Mouse (Mus musculus): ENCODE measurements around the gene Mapk1ip1l. TPM values are rescaled to one million over a fixed set of nuclear protein-coding genes. Genes with fewer than 3 reads are reported as not detected.

The Mapk1ip1l gene
- total RNA-seq, 1 experiment, result 57.1 TPM

GRCm38 (mm10) chr14:47298408-47298792 lies 334 bp downstream of the Mapk1ip1l start:
- in situ Hi-C loops (cut with MboI; ENCODE audit: low sequenced_read_pairs in 2 of 2, unreplicated experiment in 2 of 2), result no loop called here
- peak overlapping the region; percentile 98 for H3K27ac ChIP-seq (ENCODE audit: insufficient read depth, low read depth, low read length, poor library complexity, severe bottlenecking)
- DNase-seq (ENCODE audit: low read depth, low spot score), result peak; percentile 41
- H3K9ac ChIP-seq (ENCODE audit: insufficient read depth, low read depth, low read length, poor library complexity, severe bottlenecking), result peak overlapping the region; percentile 99
- H3K36me3 ChIP-seq (ENCODE audit: control insufficient read depth, insufficient read depth, low read length, poor library complexity, severe bottlenecking), result peaks cover 6% of the 10 kb centered on the region
- no peaks in the 10 kb centered on the region for H3K9me3 ChIP-seq (ENCODE audit: control insufficient read depth, insufficient read depth, low read depth, low read length)
- peak overlapping the region; percentile 95 to 99 for H3K4me3 ChIP-seq (ENCODE audit: insufficient read depth in 1 of 2, low read depth in 1 of 2, low read length in 2 of 2, poor library complexity in 1 of 2, severe bottlenecking in 1 of 2)
- TF ChIP-seq HCFC1 (IDR thresholded peaks at IDR 0.05; ENCODE audit: borderline replicate concordance, insufficient read depth, low read length) (no peak), MAFK (IDR thresholded peaks at IDR 0.05; ENCODE audit: insufficient read depth, low read depth, low read length) (no peak), ZNF384 (IDR thresholded peaks at IDR 0.05; ENCODE audit: low read depth, low read length) (no peak), ZC3H11A (IDR thresholded peaks at IDR 0.05; ENCODE audit: borderline replicate concordance, low read depth, low read length) (no peak), CHD2 (IDR thresholded peaks at IDR 0.05; ENCODE audit: low read depth, low read length) (no peak)
- peaks cover 4 to 16% of the 10 kb centered on the region in 2 experiments for H3K4me1 ChIP-seq (ENCODE audit: control insufficient read depth in 2 of 2, insufficient read depth in 2 of 2, low read length in 2 of 2, poor library complexity in 1 of 2)

GRCm38 (mm10) chr14:47298819-47299261 lies 774 bp downstream of the Mapk1ip1l start:
- peak overlapping the region; percentile 87 for H3K9ac ChIP-seq (ENCODE audit: insufficient read depth, low read depth, low read length, poor library complexity, severe bottlenecking)
- H3K9me3 ChIP-seq (ENCODE audit: control insufficient read depth, insufficient read depth, low read depth, low read length), result no peaks in the 10 kb centered on the region
- peak; percentile 44 for DNase-seq (ENCODE audit: low read depth, low spot score)
- in situ Hi-C loops (cut with MboI; ENCODE audit: low sequenced_read_pairs in 2 of 2, unreplicated experiment in 2 of 2), result no loop called here
- H3K4me1 ChIP-seq (ENCODE audit: control insufficient read depth in 2 of 2, insufficient read depth in 2 of 2, low read length in 2 of 2, poor library complexity in 1 of 2), result peaks cover 4 to 16% of the 10 kb centered on the region in 2 experiments
- TF ChIP-seq ZC3H11A (IDR thresholded peaks at IDR 0.05; ENCODE audit: borderline replicate concordance, low read depth, low read length) (no peak), MAFK (IDR thresholded peaks at IDR 0.05; ENCODE audit: insufficient read depth, low read depth, low read length) (no peak), ZNF384 (IDR thresholded peaks at IDR 0.05; ENCODE audit: low read depth, low read length) (no peak), CHD2 (IDR thresholded peaks at IDR 0.05; ENCODE audit: low read depth, low read length) (no peak), HCFC1 (IDR thresholded peaks at IDR 0.05; ENCODE audit: borderline replicate concordance, insufficient read depth, low read length) (no peak)
- H3K27ac ChIP-seq (ENCODE audit: insufficient read depth, low read depth, low read length, poor library complexity, severe bottlenecking), result peak overlapping the region; percentile 98
- peaks cover 6% of the 10 kb centered on the region for H3K36me3 ChIP-seq (ENCODE audit: control insufficient read depth, insufficient read depth, low read length, poor library complexity, severe bottlenecking)
- H3K4me3 ChIP-seq (ENCODE audit: insufficient read depth in 1 of 2, low read depth in 1 of 2, low read length in 2 of 2, poor library complexity in 1 of 2, severe bottlenecking in 1 of 2), result peak overlapping the region; percentile 95 to 99

DNA sequence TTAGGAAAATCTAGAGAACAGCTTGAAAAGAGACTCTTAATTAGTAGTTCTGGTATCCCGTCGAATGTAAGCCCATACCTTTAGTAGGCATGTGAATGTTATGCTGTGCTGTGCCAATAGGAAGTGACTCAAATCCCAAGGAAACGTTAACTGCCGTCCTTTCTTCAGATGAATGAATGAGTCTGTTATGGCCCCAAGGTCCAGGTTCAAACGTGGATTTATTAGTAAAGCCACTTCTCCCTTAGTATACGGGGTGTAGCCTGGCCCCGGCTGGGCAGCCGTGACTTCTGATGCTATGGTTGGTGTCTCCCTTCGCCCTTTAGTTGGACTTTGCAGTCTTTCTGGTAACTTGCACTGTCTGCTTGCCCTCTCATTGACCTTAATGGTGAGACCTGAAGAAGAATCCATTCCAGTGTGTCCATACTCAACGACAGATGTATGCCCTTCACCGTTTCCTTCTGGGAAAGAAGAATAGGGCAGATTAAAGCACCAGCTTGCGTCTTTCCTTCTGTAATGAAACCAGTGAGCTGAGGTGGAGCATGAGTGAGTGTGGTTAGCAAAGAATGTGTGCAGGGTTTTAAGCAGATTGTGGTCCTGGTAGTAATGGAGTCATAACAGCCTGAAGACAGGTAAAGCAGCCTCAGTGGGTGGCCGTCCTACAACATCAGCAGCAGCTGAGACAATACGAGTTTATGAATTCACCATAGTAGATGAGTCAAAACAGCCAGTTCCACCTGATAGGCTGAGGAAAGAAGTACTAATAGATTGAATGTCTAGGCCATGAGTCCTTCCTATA lies 5.0 kb downstream of the Mapk1ip1l start:
- Histone ChIP-seq H3K9me3 (ENCODE audit: control insufficient read depth, insufficient read depth, low read depth, low read length) (no peaks in the 10 kb centered on the region), H3K4me1 (ENCODE audit: control insufficient read depth in 2 of 2, insufficient read depth in 2 of 2, low read length in 2 of 2, poor library complexity in 1 of 2) (peaks cover 2 to 13% of the 10 kb centered on the region in 2 experiments; a peak in 3 of 4 replicates), H3K9ac (ENCODE audit: insufficient read depth, low read depth, low read length, poor library complexity, severe bottlenecking) (no peak overlapping the region), H3K27ac (ENCODE audit: insufficient read depth, low read depth, low read length, poor library complexity, severe bottlenecking) (no peak overlapping the region), H3K36me3 (ENCODE audit: control insufficient read depth, insufficient read depth, low read length, poor library complexity, severe bottlenecking) (peaks cover 8% of the 10 kb centered on the region), H3K4me3 (ENCODE audit: insufficient read depth in 1 of 2, low read depth in 1 of 2, low read length in 2 of 2, poor library complexity in 1 of 2, severe bottlenecking in 1 of 2) (no peak overlapping the region)
- no peak for DNase-seq (ENCODE audit: low read depth, low spot score)
- in situ Hi-C loops (cut with MboI; ENCODE audit: low sequenced_read_pairs in 2 of 2, unreplicated experiment in 2 of 2), result no loop called here
- TF ChIP-seq MAFK (IDR thresholded peaks at IDR 0.05; ENCODE audit: insufficient read depth, low read depth, low read length), result no peak
- TF ChIP-seq HCFC1 (IDR thresholded peaks at IDR 0.05; ENCODE audit: borderline replicate concordance, insufficient read depth, low read length), result no peak
- TF ChIP-seq ZNF384 (IDR thresholded peaks at IDR 0.05; ENCODE audit: low read depth, low read length), result no peak
- TF ChIP-seq CHD2 (IDR thresholded peaks at IDR 0.05; ENCODE audit: low read depth, low read length), result no peak
- TF ChIP-seq ZC3H11A (IDR thresholded peaks at IDR 0.05; ENCODE audit: borderline replicate concordance, low read depth, low read length), result no peak

DNA sequence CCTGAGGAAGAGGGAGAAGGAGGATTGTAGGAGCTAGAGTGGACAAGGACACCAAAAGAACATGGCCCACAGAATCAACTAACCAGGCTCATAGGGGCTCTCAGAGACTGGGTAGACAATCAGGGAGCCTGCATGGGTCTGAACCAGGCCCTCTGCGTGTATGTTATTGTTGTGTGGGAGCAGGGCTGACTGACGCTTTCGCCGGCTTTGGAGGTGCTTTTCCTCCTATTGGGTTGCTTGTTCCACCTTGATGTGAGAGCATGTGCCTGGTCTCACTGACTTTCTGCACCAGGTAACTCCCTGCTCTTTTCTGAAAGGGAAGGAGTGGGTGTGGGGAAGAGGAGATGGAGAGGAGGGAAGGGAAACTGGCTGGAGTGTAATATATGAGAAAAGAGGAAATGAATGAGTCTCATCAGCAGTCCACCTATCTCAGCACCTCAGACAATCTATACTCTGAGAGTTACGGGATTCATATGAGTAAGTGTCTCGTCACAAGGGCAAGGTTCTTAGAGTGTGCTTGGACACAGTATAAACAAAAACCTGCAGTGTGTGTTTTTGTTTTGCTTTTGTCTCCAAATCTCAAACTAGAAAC lies 6.8 kb downstream of the Mapk1ip1l start:
- no peak overlapping the region for H3K4me3 ChIP-seq (ENCODE audit: insufficient read depth in 1 of 2, low read depth in 1 of 2, low read length in 2 of 2, poor library complexity in 1 of 2, severe bottlenecking in 1 of 2)
- in situ Hi-C loops (cut with MboI; ENCODE audit: low sequenced_read_pairs in 2 of 2, unreplicated experiment in 2 of 2), result no loop called here
- no peak overlapping the region for H3K27ac ChIP-seq (ENCODE audit: insufficient read depth, low read depth, low read length, poor library complexity, severe bottlenecking)
- no peak for DNase-seq (ENCODE audit: low read depth, low spot score)
- peaks cover 2 to 9% of the 10 kb centered on the region in 2 experiments; a peak in 3 of 4 replicates for H3K4me1 ChIP-seq (ENCODE audit: control insufficient read depth in 2 of 2, insufficient read depth in 2 of 2, low read length in 2 of 2, poor library complexity in 1 of 2)
- no peaks in the 10 kb centered on the region for H3K9me3 ChIP-seq (ENCODE audit: control insufficient read depth, insufficient read depth, low read depth, low read length)
- TF ChIP-seq ZNF384 (IDR thresholded peaks at IDR 0.05; ENCODE audit: low read depth, low read length) (no peak), ZC3H11A (IDR thresholded peaks at IDR 0.05; ENCODE audit: borderline replicate concordance, low read depth, low read length) (no peak), MAFK (IDR thresholded peaks at IDR 0.05; ENCODE audit: insufficient read depth, low read depth, low read length) (no peak), CHD2 (IDR thresholded peaks at IDR 0.05; ENCODE audit: low read depth, low read length) (no peak), HCFC1 (IDR thresholded peaks at IDR 0.05; ENCODE audit: borderline replicate concordance, insufficient read depth, low read length) (no peak)
- no peak overlapping the region for H3K9ac ChIP-seq (ENCODE audit: insufficient read depth, low read depth, low read length, poor library complexity, severe bottlenecking)
- peaks cover 13% of the 10 kb centered on the region for H3K36me3 ChIP-seq (ENCODE audit: control insufficient read depth, insufficient read depth, low read length, poor library complexity, severe bottlenecking)
